Mouse (Mus musculus): Measurements from ENCODE around the gene Rsc1a1. TPM values are rescaled to one million over a fixed set of nuclear protein-coding genes. Genes with fewer than 3 reads are reported as not detected.

Gene Rsc1a1
- total RNA-seq, 1 experiment = 13.3 TPM

GRCm38 (mm10) chr4:141663122-141663931, 22.1 kb downstream of the Rsc1a1 start:
- Histone ChIP-seq H3K27ac (ENCODE audit: insufficient read depth, low read depth, low read length, poor library complexity, severe bottlenecking) (no peak overlapping the region), H3K4me3 (ENCODE audit: insufficient read depth in 1 of 2, low read depth in 1 of 2, low read length in 2 of 2, poor library complexity in 1 of 2, severe bottlenecking in 1 of 2) (peak overlapping the region; percentile 76 to 93), H3K9ac (ENCODE audit: insufficient read depth, low read depth, low read length, poor library complexity, severe bottlenecking) (peak overlapping the region; percentile 84), H3K36me3 (ENCODE audit: control insufficient read depth, insufficient read depth, low read length, poor library complexity, severe bottlenecking) (no peaks in the 10 kb centered on the region), H3K4me1 (ENCODE audit: control insufficient read depth in 2 of 2, insufficient read depth in 2 of 2, low read length in 2 of 2, poor library complexity in 1 of 2) (peaks cover 3 to 16% of the 10 kb centered on the region in 2 experiments; a peak in 3 of 4 replicates), H3K9me3 (ENCODE audit: control insufficient read depth, insufficient read depth, low read depth, low read length) (no peaks in the 10 kb centered on the region)
- DNase-seq (ENCODE audit: low read depth, low spot score) = no peak
- no peak for TF ChIP-seq HCFC1 (IDR thresholded peaks at IDR 0.05; ENCODE audit: borderline replicate concordance, insufficient read depth, low read length)
- TF ChIP-seq ZC3H11A (IDR thresholded peaks at IDR 0.05; ENCODE audit: borderline replicate concordance, low read depth, low read length) = no peak
- TF ChIP-seq ZNF384 (IDR thresholded peaks at IDR 0.05; ENCODE audit: low read depth, low read length) = no peak
- no peak for TF ChIP-seq CHD2 (IDR thresholded peaks at IDR 0.05; ENCODE audit: low read depth, low read length)
- no peak for TF ChIP-seq MAFK (IDR thresholded peaks at IDR 0.05; ENCODE audit: insufficient read depth, low read depth, low read length)
- in situ Hi-C loops (cut with MboI; ENCODE audit: low sequenced_read_pairs in 2 of 2, unreplicated experiment in 2 of 2) = no loop called here

GRCm38 (mm10) chr4:141660884-141661283, 24.5 kb downstream of the Rsc1a1 start:
- H3K4me1 ChIP-seq (ENCODE audit: control insufficient read depth in 2 of 2, insufficient read depth in 2 of 2, low read length in 2 of 2, poor library complexity in 1 of 2) = peaks cover 3 to 20% of the 10 kb centered on the region in 2 experiments; a peak in 3 of 4 replicates
- no peak for DNase-seq (ENCODE audit: low read depth, low spot score)
- no peak for TF ChIP-seq ZC3H11A (IDR thresholded peaks at IDR 0.05; ENCODE audit: borderline replicate concordance, low read depth, low read length)
- TF ChIP-seq MAFK (IDR thresholded peaks at IDR 0.05; ENCODE audit: insufficient read depth, low read depth, low read length) = no peak
- no peak for TF ChIP-seq HCFC1 (IDR thresholded peaks at IDR 0.05; ENCODE audit: borderline replicate concordance, insufficient read depth, low read length)
- TF ChIP-seq CHD2 (IDR thresholded peaks at IDR 0.05; ENCODE audit: low read depth, low read length) = no peak
- H3K36me3 ChIP-seq (ENCODE audit: control insufficient read depth, insufficient read depth, low read length, poor library complexity, severe bottlenecking) = no peaks in the 10 kb centered on the region
- H3K4me3 ChIP-seq (ENCODE audit: insufficient read depth in 1 of 2, low read depth in 1 of 2, low read length in 2 of 2, poor library complexity in 1 of 2, severe bottlenecking in 1 of 2) = no peak overlapping the region
- in situ Hi-C loops (cut with MboI; ENCODE audit: low sequenced_read_pairs in 2 of 2, unreplicated experiment in 2 of 2) = no loop called here
- H3K9me3 ChIP-seq (ENCODE audit: control insufficient read depth, insufficient read depth, low read depth, low read length) = no peaks in the 10 kb centered on the region
- H3K9ac ChIP-seq (ENCODE audit: insufficient read depth, low read depth, low read length, poor library complexity, severe bottlenecking) = no peak overlapping the region
- no peak overlapping the region; the same call in 1 of the 2 replicates for H3K27ac ChIP-seq (ENCODE audit: insufficient read depth, low read depth, low read length, poor library complexity, severe bottlenecking)

DNA sequence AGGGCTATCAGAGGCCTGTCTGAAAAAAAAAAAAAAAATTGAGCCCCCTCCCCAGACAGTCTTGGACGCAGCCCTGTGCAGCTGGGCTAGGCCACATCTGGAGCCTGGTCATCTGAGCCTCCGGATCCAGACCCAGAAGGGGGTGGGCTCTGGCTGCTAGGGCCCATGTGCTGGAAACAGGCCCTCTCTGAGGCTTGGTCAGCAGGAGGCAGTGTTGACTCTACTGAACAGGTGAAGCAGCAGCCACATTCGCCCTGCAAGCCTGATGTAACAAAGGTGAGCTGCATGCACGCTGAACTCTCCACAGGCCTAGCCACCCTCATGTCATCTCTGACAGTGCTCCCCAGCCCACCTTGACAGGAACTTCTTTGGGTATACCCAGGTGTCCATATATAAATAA, 25.7 kb downstream of the Rsc1a1 start:
- no peaks in the 10 kb centered on the region for H3K36me3 ChIP-seq (ENCODE audit: control insufficient read depth, insufficient read depth, low read length, poor library complexity, severe bottlenecking)
- no peaks in the 10 kb centered on the region for H3K9me3 ChIP-seq (ENCODE audit: control insufficient read depth, insufficient read depth, low read depth, low read length)
- H3K4me1 ChIP-seq (ENCODE audit: control insufficient read depth in 2 of 2, insufficient read depth in 2 of 2, low read length in 2 of 2, poor library complexity in 1 of 2) = peaks cover 3 to 18% of the 10 kb centered on the region in 2 experiments; a peak in 3 of 4 replicates
- H3K4me3 ChIP-seq (ENCODE audit: insufficient read depth in 1 of 2, low read depth in 1 of 2, low read length in 2 of 2, poor library complexity in 1 of 2, severe bottlenecking in 1 of 2) = no peak overlapping the region
- TF ChIP-seq HCFC1 (IDR thresholded peaks at IDR 0.05; ENCODE audit: borderline replicate concordance, insufficient read depth, low read length) (no peak), ZNF384 (IDR thresholded peaks at IDR 0.05; ENCODE audit: low read depth, low read length) (no peak), ZC3H11A (IDR thresholded peaks at IDR 0.05; ENCODE audit: borderline replicate concordance, low read depth, low read length) (no peak), MAFK (IDR thresholded peaks at IDR 0.05; ENCODE audit: insufficient read depth, low read depth, low read length) (no peak), CHD2 (IDR thresholded peaks at IDR 0.05; ENCODE audit: low read depth, low read length) (no peak)
- DNase-seq (ENCODE audit: low read depth, low spot score) = no peak
- H3K9ac ChIP-seq (ENCODE audit: insufficient read depth, low read depth, low read length, poor library complexity, severe bottlenecking) = no peak overlapping the region
- in situ Hi-C loops (cut with MboI; ENCODE audit: low sequenced_read_pairs in 2 of 2, unreplicated experiment in 2 of 2) = no loop called here
- H3K27ac ChIP-seq (ENCODE audit: insufficient read depth, low read depth, low read length, poor library complexity, severe bottlenecking) = no peak overlapping the region

- no peak for TF ChIP-seq HCFC1 (IDR thresholded peaks at IDR 0.05; ENCODE audit: borderline replicate concordance, insufficient read depth, low read length)
- no peak for TF ChIP-seq ZNF384 (IDR thresholded peaks at IDR 0.05; ENCODE audit: low read depth, low read length)
- TF ChIP-seq MAFK (IDR thresholded peaks at IDR 0.05; ENCODE audit: insufficient read depth, low read depth, low read length) = no peak
- TF ChIP-seq CHD2 (IDR thresholded peaks at IDR 0.05; ENCODE audit: low read depth, low read length) = no peak
- TF ChIP-seq ZC3H11A (IDR thresholded peaks at IDR 0.05; ENCODE audit: borderline replicate concordance, low read depth, low read length) = no peak
- no peak for DNase-seq (ENCODE audit: low read depth, low spot score)
- H3K4me1 ChIP-seq (ENCODE audit: control insufficient read depth in 2 of 2, insufficient read depth in 2 of 2, low read length in 2 of 2, poor library complexity in 1 of 2) = peaks cover 0 to 11% of the 10 kb centered on the region in 2 experiments; a peak in 1 of 4 replicates
- no peaks in the 10 kb centered on the region for H3K9me3 ChIP-seq (ENCODE audit: control insufficient read depth, insufficient read depth, low read depth, low read length)
- in situ Hi-C loops (cut with MboI; ENCODE audit: low sequenced_read_pairs in 2 of 2, unreplicated experiment in 2 of 2) = no loop called here
- H3K36me3 ChIP-seq (ENCODE audit: control insufficient read depth, insufficient read depth, low read length, poor library complexity, severe bottlenecking) = no peaks in the 10 kb centered on the region
- H3K27ac ChIP-seq (ENCODE audit: insufficient read depth, low read depth, low read length, poor library complexity, severe bottlenecking) = no peak overlapping the region
- no peak overlapping the region for H3K4me3 ChIP-seq (ENCODE audit: insufficient read depth in 1 of 2, low read depth in 1 of 2, low read length in 2 of 2, poor library complexity in 1 of 2, severe bottlenecking in 1 of 2)
- no peak overlapping the region for H3K9ac ChIP-seq (ENCODE audit: insufficient read depth, low read depth, low read length, poor library complexity, severe bottlenecking)
These were observed 26.4 kb downstream of the Rsc1a1 start for GRCm38 (mm10) chr4:141658846-141659484.
